Comparison of ENCODE assay signal across 21 mouse cellular contexts in genomic region chr3:18298699-18299098, GRCm38 (mm10).
"Had no signal": no experiment of that assay in that cellular context is flagged by ENCODE, and none has a peak within 500 bp of the region (broad histone marks: within the 10 kb centered on the region; RNA-seq: fewer than 3 reads in every experiment).

No protein-coding gene starts in this region.

- H3K4me3 ChIP-seq: limb, embryonic 10.5 days; limb, embryonic 13.5 days; liver, embryonic 13.5 days; lung, embryonic 15.5 days; megakaryocyte, embryonic 14.5 days; midbrain, embryonic 10.5 days; midbrain, embryonic 13.5 days; myocyte; neural tube, embryonic 13.5 days; stomach, embryonic 15.5 days had no signal

- H3K36me3 ChIP-seq: limb, embryonic 10.5 days; limb, embryonic 13.5 days; liver, embryonic 13.5 days; lung, embryonic 15.5 days; midbrain, embryonic 10.5 days; midbrain, embryonic 13.5 days; neural tube, embryonic 13.5 days; stomach, embryonic 15.5 days had no signal

- H3K9me3 ChIP-seq: limb, embryonic 10.5 days; limb, embryonic 13.5 days; liver, embryonic 13.5 days; lung, embryonic 15.5 days; midbrain, embryonic 10.5 days; midbrain, embryonic 13.5 days; neural tube, embryonic 13.5 days; stomach, embryonic 15.5 days had no signal

- DNase-seq: kidney, adult 8-10 months; kidney, postnatal 36 days; liver, embryonic 13.5 days; lung, adult 18-20 months; lung, postnatal 10 days; lung, postnatal 36 days; retina, postnatal 1 day; right cerebral cortex, postnatal 25 days; spleen, adult 18-20 months; thymus, postnatal 25 days had no signal

- H3K4me1 ChIP-seq: limb, embryonic 10.5 days; limb, embryonic 13.5 days; liver, embryonic 13.5 days; lung, embryonic 15.5 days; megakaryocyte, embryonic 14.5 days; midbrain, embryonic 10.5 days; midbrain, embryonic 13.5 days; neural tube, embryonic 13.5 days; stomach, embryonic 15.5 days had no signal

- H3K9ac ChIP-seq: limb, embryonic 13.5 days; liver, embryonic 13.5 days; lung, embryonic 15.5 days; midbrain, embryonic 13.5 days; neural tube, embryonic 13.5 days; stomach, embryonic 15.5 days had no signal

- H3K27me3 ChIP-seq: limb, embryonic 13.5 days; liver, embryonic 13.5 days; lung, embryonic 15.5 days; megakaryocyte, embryonic 14.5 days; midbrain, embryonic 13.5 days; neural tube, embryonic 13.5 days; stomach, embryonic 15.5 days had no signal

- H3K27ac ChIP-seq: limb, embryonic 10.5 days; limb, embryonic 13.5 days; liver, embryonic 13.5 days; lung, embryonic 15.5 days; midbrain, embryonic 10.5 days; midbrain, embryonic 13.5 days; neural tube, embryonic 13.5 days; stomach, embryonic 15.5 days had no signal

- H3K4me2 ChIP-seq: limb, embryonic 13.5 days; liver, embryonic 13.5 days; lung, embryonic 15.5 days; midbrain, embryonic 13.5 days; neural tube, embryonic 13.5 days; stomach, embryonic 15.5 days had no signal

- ATAC-seq: intestine, postnatal 0 days; midbrain, embryonic 13.5 days; midbrain, embryonic 16.5 days had no signal
